Mouse (Mus musculus): ENCODE measurements around the gene Wdr25. TPM values are rescaled to one million over a fixed set of nuclear protein-coding genes. Genes with fewer than 3 reads are reported as not detected.

Gene Wdr25
- polyA plus RNA-seq, 1 experiment = 6.4 TPM

- peak; percentile 88 to 91 for DNase-seq (ENCODE audit: low read depth in 1 of 2, low spot score in 2 of 2)
Observed at GRCm38 (mm10) chr12:108893715-108894431, 442 bp downstream of the Wdr25 start, which contains the start of gene Wars. Wars (minus strand) TSS chr12:108894174.

DNA sequence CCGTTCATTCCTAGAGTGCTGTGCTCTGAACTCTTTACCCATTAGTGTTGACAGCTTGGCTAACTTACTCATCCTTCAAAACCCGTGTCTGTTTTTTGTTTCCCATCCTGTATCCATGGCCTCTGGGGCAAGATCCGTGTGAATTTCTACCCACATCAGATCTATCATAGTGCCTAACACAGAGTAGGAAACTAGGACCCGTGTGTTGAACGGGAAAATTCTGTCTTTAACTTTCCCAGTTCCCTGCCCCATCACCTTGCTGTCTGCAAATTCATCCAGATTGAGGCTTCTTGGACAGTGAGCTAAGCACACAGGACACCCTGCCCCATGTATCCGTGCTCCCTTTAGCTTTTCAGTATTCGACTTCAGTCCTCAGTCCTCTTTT lies 993 bp downstream of the Wdr25 start:
- no peaks in the 10 kb centered on the region for H3K27me3 ChIP-seq (ENCODE audit: control insufficient read depth, insufficient read depth, low read length)
- peak overlapping the region; percentile 70 for H3K4me3 ChIP-seq (ENCODE audit: extremely low read depth, insufficient read depth, insufficient read length)
- peak overlapping the region; percentile 51 for H3K27ac ChIP-seq (ENCODE audit: insufficient read depth, low read length)
- H3K36me3 ChIP-seq (ENCODE audit: control insufficient read depth, insufficient read depth, low read length) = no peaks in the 10 kb centered on the region
- H3K4me1 ChIP-seq (ENCODE audit: control insufficient read depth, insufficient read depth, insufficient read length) = peaks cover 8% of the 10 kb centered on the region; the same call in 1 of the 2 replicates
- no peak for TF ChIP-seq CTCF (IDR thresholded peaks at IDR 0.05; ENCODE audit: extremely low read depth, insufficient read depth, insufficient read length, insufficient replicate concordance)
- DNase-seq (ENCODE audit: low read depth in 1 of 2, low spot score in 2 of 2) = no peak
- WGBS = 0% methylated on average over 7 of the region's 7 CpGs

More at GRCm38 (mm10) chr12:108893715-108894431, 442 bp downstream of the Wdr25 start, which contains the start of gene Wars:
- Histone ChIP-seq H3K27me3 (ENCODE audit: control insufficient read depth, insufficient read depth, low read length) (no peaks in the 10 kb centered on the region), H3K4me3 (ENCODE audit: extremely low read depth, insufficient read depth, insufficient read length) (peak within 1 kb of the TSS; percentile 70), H3K4me1 (ENCODE audit: control insufficient read depth, insufficient read depth, insufficient read length) (peaks cover 8% of the 10 kb centered on the region; the same call in 1 of the 2 replicates), H3K27ac (ENCODE audit: insufficient read depth, low read length) (peak within 1 kb of the TSS; percentile 51), H3K36me3 (ENCODE audit: control insufficient read depth, insufficient read depth, low read length) (no peaks in the 10 kb centered on the region)
- under 1% methylated on average over 58 of the region's 58 CpGs for WGBS
- TF ChIP-seq POLR2A (IDR thresholded peaks at IDR 0.05; ENCODE audit: low read depth, low read length) (peak; percentile 3; the same call in 1 of the 2 replicates), CTCF (IDR thresholded peaks at IDR 0.05; ENCODE audit: extremely low read depth, insufficient read depth, insufficient read length, insufficient replicate concordance) (no peak)

DNA sequence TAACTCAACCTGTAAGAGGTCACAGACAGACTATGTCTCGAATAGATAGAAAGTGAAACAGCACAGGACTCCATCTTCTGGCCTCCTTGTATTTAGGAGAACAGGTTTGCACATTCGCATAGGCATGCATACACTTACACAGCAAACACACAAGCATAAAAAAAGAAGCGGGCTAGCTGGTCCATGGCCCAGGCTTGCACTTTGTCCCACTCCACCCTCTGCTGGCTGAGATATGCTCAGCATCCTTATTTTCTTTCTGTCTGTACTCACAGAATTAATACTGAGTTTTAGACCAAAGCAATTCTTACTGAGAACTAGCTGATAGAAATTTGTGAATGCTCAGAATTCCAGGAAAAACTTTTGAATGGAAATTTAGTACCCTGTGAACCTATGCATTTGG lies 2.6 kb downstream of the Wdr25 start:
- Histone ChIP-seq H3K27ac (ENCODE audit: insufficient read depth, low read length) (no peak overlapping the region), H3K4me3 (ENCODE audit: extremely low read depth, insufficient read depth, insufficient read length) (no peak overlapping the region), H3K27me3 (ENCODE audit: control insufficient read depth, insufficient read depth, low read length) (no peaks in the 10 kb centered on the region), H3K36me3 (ENCODE audit: control insufficient read depth, insufficient read depth, low read length) (no peaks in the 10 kb centered on the region), H3K4me1 (ENCODE audit: control insufficient read depth, insufficient read depth, insufficient read length) (peaks cover 8% of the 10 kb centered on the region; the same call in 1 of the 2 replicates)
- WGBS = 62% methylated on average over 3 of the region's 3 CpGs
- DNase-seq (ENCODE audit: low read depth in 1 of 2, low spot score in 2 of 2) = no peak
- TF ChIP-seq POLR2A (IDR thresholded peaks at IDR 0.05; ENCODE audit: low read depth, low read length) (no peak), CTCF (IDR thresholded peaks at IDR 0.05; ENCODE audit: extremely low read depth, insufficient read depth, insufficient read length, insufficient replicate concordance) (no peak)

- no peaks in the 10 kb centered on the region for H3K4me1 ChIP-seq (ENCODE audit: control insufficient read depth, insufficient read depth, insufficient read length)
- no peak for DNase-seq (ENCODE audit: low read depth in 1 of 2, low spot score in 2 of 2)
- H3K36me3 ChIP-seq (ENCODE audit: control insufficient read depth, insufficient read depth, low read length) = no peaks in the 10 kb centered on the region
- no peak overlapping the region for H3K27ac ChIP-seq (ENCODE audit: insufficient read depth, low read length)
- 40% methylated on average over 5 of the region's 5 CpGs for WGBS
- no peak overlapping the region for H3K4me3 ChIP-seq (ENCODE audit: extremely low read depth, insufficient read depth, insufficient read length)
- TF ChIP-seq CTCF (IDR thresholded peaks at IDR 0.05; ENCODE audit: extremely low read depth, insufficient read depth, insufficient read length, insufficient replicate concordance) = no peak
- H3K27me3 ChIP-seq (ENCODE audit: control insufficient read depth, insufficient read depth, low read length) = no peaks in the 10 kb centered on the region
Observed at GRCm38 (mm10) chr12:108901346-108901745, 7.9 kb downstream of the Wdr25 start.

GRCm38 (mm10) chr12:108902940-108903339 lies 9.5 kb downstream of the Wdr25 start:
- Histone ChIP-seq H3K4me1 (ENCODE audit: control insufficient read depth, insufficient read depth, insufficient read length) (no peaks in the 10 kb centered on the region), H3K27me3 (ENCODE audit: control insufficient read depth, insufficient read depth, low read length) (no peaks in the 10 kb centered on the region), H3K36me3 (ENCODE audit: control insufficient read depth, insufficient read depth, low read length) (no peaks in the 10 kb centered on the region), H3K4me3 (ENCODE audit: extremely low read depth, insufficient read depth, insufficient read length) (no peak overlapping the region), H3K27ac (ENCODE audit: insufficient read depth, low read length) (no peak overlapping the region)
- 20% methylated on average over 8 of the region's 8 CpGs for WGBS
- TF ChIP-seq CTCF (IDR thresholded peaks at IDR 0.05; ENCODE audit: extremely low read depth, insufficient read depth, insufficient read length, insufficient replicate concordance) (peak; percentile 83), POLR2A (IDR thresholded peaks at IDR 0.05; ENCODE audit: low read depth, low read length) (no peak)
- DNase-seq (ENCODE audit: low read depth in 1 of 2, low spot score in 2 of 2) = peak in 1 of 2 experiments; percentile 41

DNA sequence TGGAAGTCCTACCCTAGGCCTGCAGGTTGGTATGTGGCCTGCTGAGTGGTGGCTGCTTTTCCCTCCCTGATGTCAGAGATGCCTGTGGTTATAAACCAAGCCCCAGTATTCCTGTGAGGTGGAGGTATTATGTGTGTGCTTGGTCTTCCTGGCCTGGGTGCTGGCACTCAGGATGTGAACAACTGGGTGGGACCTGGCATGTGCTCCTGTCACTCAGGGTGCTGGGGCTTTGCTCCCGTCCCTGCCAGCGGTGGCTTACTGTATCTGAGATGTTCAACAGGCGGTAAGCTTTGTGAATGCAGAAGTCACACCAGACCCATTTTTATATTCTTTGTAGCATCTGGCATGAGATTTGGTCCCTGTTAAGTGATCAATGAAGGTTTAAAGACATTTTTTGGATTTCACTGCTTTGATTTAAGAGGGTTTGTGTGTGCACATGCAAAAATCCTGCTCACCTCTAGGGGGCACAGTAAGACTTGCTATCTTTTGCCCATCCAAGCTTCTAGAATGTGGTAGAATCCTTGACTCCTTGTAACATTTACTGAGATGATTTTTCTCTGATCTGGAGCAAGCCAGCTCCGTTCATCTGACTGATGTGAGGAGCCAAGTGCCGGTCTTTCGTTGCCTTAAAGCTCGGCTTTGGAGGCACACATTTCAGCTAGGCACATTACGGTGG lies 10.3 kb downstream of the Wdr25 start:
- DNase-seq (ENCODE audit: low read depth in 1 of 2, low spot score in 2 of 2) = no peak
- 89% methylated on average over 8 of the region's 8 CpGs for WGBS
- TF ChIP-seq CTCF (IDR thresholded peaks at IDR 0.05; ENCODE audit: extremely low read depth, insufficient read depth, insufficient read length, insufficient replicate concordance) = no peak
- no peak for TF ChIP-seq POLR2A (IDR thresholded peaks at IDR 0.05; ENCODE audit: low read depth, low read length)

GRCm38 (mm10) chr12:108904276-108904653 lies 10.8 kb downstream of the Wdr25 start:
- no peak overlapping the region for H3K4me3 ChIP-seq (ENCODE audit: extremely low read depth, insufficient read depth, insufficient read length)
- no peak for DNase-seq (ENCODE audit: low read depth in 1 of 2, low spot score in 2 of 2)
- WGBS = 94% methylated on average over 8 of the region's 8 CpGs
- no peak overlapping the region for H3K27ac ChIP-seq (ENCODE audit: insufficient read depth, low read length)
- no peaks in the 10 kb centered on the region for H3K4me1 ChIP-seq (ENCODE audit: control insufficient read depth, insufficient read depth, insufficient read length)
- no peaks in the 10 kb centered on the region for H3K36me3 ChIP-seq (ENCODE audit: control insufficient read depth, insufficient read depth, low read length)
- TF ChIP-seq POLR2A (IDR thresholded peaks at IDR 0.05; ENCODE audit: low read depth, low read length) (no peak), CTCF (IDR thresholded peaks at IDR 0.05; ENCODE audit: extremely low read depth, insufficient read depth, insufficient read length, insufficient replicate concordance) (no peak)
- no peaks in the 10 kb centered on the region for H3K27me3 ChIP-seq (ENCODE audit: control insufficient read depth, insufficient read depth, low read length)

More for the DNA sequence above, 10.3 kb downstream of the Wdr25 start:
- no peaks in the 10 kb centered on the region for H3K4me1 ChIP-seq (ENCODE audit: control insufficient read depth, insufficient read depth, insufficient read length)
- no peak overlapping the region for H3K4me3 ChIP-seq (ENCODE audit: extremely low read depth, insufficient read depth, insufficient read length)
- H3K36me3 ChIP-seq (ENCODE audit: control insufficient read depth, insufficient read depth, low read length) = no peaks in the 10 kb centered on the region
- no peak overlapping the region for H3K27ac ChIP-seq (ENCODE audit: insufficient read depth, low read length)
- H3K27me3 ChIP-seq (ENCODE audit: control insufficient read depth, insufficient read depth, low read length) = no peaks in the 10 kb centered on the region
